In genomic region chr13:34715437-34715838, GRCm38 (mm10) we compare ENCODE assay signal across 10 mouse cellular contexts. TPM values are rescaled to one million over a fixed set of nuclear protein-coding genes. Genes with fewer than 3 reads are reported as not detected.
A peak's percentile ranks its signal among the peaks of the same experiment; 100 is the strongest.
DNase-seq lines count a peak whose midpoint lies in the region; ATAC-seq and TF ChIP-seq lines count a peak whose summit lies in the region.
"Had no signal": no experiment of that assay in that cellular context is flagged by ENCODE, and none has a peak within 500 bp of the region (broad histone marks: within the 10 kb centered on the region; RNA-seq: fewer than 3 reads in every experiment).

No protein-coding gene starts in this region.

- 29% methylated on average over 7 of the region's 7 CpGs for WGBS in midbrain, postnatal 0 days
- 57% methylated on average over 7 of the region's 7 CpGs for WGBS in midbrain, embryonic 10.5 days

- TF ChIP-seq CTCF in midbrain, postnatal 0 days (IDR thresholded peaks at IDR 0.05): no peak

- no peak overlapping the region for H3K4me2 ChIP-seq in midbrain, postnatal 0 days (ENCODE audit: low read depth, low read length, poor library complexity, severe bottlenecking)
- H3K4me2 ChIP-seq: stomach, embryonic 15.5 days had no signal

- no peaks in the 10 kb centered on the region for H3K36me3 ChIP-seq in midbrain, postnatal 0 days (ENCODE audit: insufficient read depth, low read length)
- no peaks in the 10 kb centered on the region for H3K36me3 ChIP-seq in midbrain, embryonic 10.5 days
- H3K36me3 ChIP-seq: stomach, embryonic 15.5 days had no signal

- no peaks in the 10 kb centered on the region for H3K4me1 ChIP-seq in midbrain, postnatal 0 days (ENCODE audit: insufficient read depth, low read length)
- peaks cover 17% of the 10 kb centered on the region for H3K4me1 ChIP-seq in midbrain, embryonic 10.5 days
- H3K4me1 ChIP-seq: stomach, embryonic 15.5 days had no signal

- H3K27me3 ChIP-seq in midbrain, postnatal 0 days (ENCODE audit: insufficient read depth, low read length): no peaks in the 10 kb centered on the region
- H3K27me3 ChIP-seq in midbrain, embryonic 10.5 days (ENCODE audit: low read depth, poor library complexity, severe bottlenecking): no peaks in the 10 kb centered on the region
- H3K27me3 ChIP-seq: stomach, embryonic 15.5 days had no signal

- H3K9me3 ChIP-seq in midbrain, postnatal 0 days (ENCODE audit: low read length): no peaks in the 10 kb centered on the region
- H3K9me3 ChIP-seq in midbrain, embryonic 10.5 days (replicated peaks): no peaks in the 10 kb centered on the region
- H3K9me3 ChIP-seq: stomach, embryonic 15.5 days had no signal

- no peak for DNase-seq in midbrain, postnatal 0 days (ENCODE audit: low spot score)
- DNase-seq in midbrain, embryonic 10.5 days (ENCODE audit: low spot score): no peak
- peak; percentile 87 for DNase-seq in fibroblast of lung, adult 2 months (ENCODE audit: low read depth)
- DNase-seq in layer of hippocampus, adult 9-10 months (ENCODE audit: low spot score): peak; percentile 30
- peak; percentile 54 for DNase-seq in right cerebral cortex, postnatal 14 days

- H3K4me3 ChIP-seq in midbrain, postnatal 0 days (ENCODE audit: low read depth, low read length): no peak overlapping the region
- no peak overlapping the region for H3K4me3 ChIP-seq in midbrain, embryonic 10.5 days
- H3K4me3 ChIP-seq: stomach, embryonic 15.5 days had no signal

- no peak overlapping the region for H3K9ac ChIP-seq in midbrain, postnatal 0 days (replicated peaks; ENCODE audit: low read length, poor library complexity, severe bottlenecking)
- H3K9ac ChIP-seq: stomach, embryonic 15.5 days had no signal

- H3K27ac ChIP-seq in midbrain, postnatal 0 days (ENCODE audit: low read depth, low read length): no peak overlapping the region
- no peak overlapping the region for H3K27ac ChIP-seq in midbrain, embryonic 10.5 days (replicated peaks)
- H3K27ac ChIP-seq: stomach, embryonic 15.5 days had no signal

- ATAC-seq in midbrain, postnatal 0 days (ENCODE audit: low FRiP score): 0 out of 2 replicates have a peak, but pooled peaks have one; percentile 16
- ATAC-seq in monocyte, adult 5-6 weeks (replicated peaks; ENCODE audit: insufficient number of reproducible peaks, low FRiP score, low TSS enrichment, poor library complexity, severe bottlenecking): no peak
- ATAC-seq in megakaryocyte-erythroid progenitor cell, adult 5-6 weeks (replicated peaks; ENCODE audit: low FRiP score, low TSS enrichment, poor library complexity, severe bottlenecking): no peak
- no peak for ATAC-seq in megakaryocyte, adult 5-6 weeks (ENCODE audit: poor library complexity, severe bottlenecking)

RNA-seq across cellular contexts. Expression of gene Fam50b, which starts 19.2 kb away (rescaled TPM):
- total RNA-seq in midbrain, postnatal 0 days (2014; rRNA removed): 0.66 TPM in 1 of 2 replicates, not detected in the other
- not detected in 2 replicates for polyA plus RNA-seq in midbrain, postnatal 0 days (2015; fragmentation: Nextera tagmentation; extraction: Ambion mirVana)
- not detected in 2 replicates for polyA plus RNA-seq in midbrain, embryonic 10.5 days (2016; fragmentation: Nextera tagmentation; extraction: Ambion mirVana)
- total RNA-seq in monocyte, adult 5-6 weeks (2017): not detected in 3 replicates
- total RNA-seq in megakaryocyte-erythroid progenitor cell, adult 5-6 weeks (2014; fragmentation: Nextera tagmentation): not detected in 2 replicates
- not detected in 2 replicates for total RNA-seq in megakaryocyte-erythroid progenitor cell, adult 5-6 weeks (2017)
- not detected in 2 replicates for total RNA-seq in megakaryocyte, adult 5-6 weeks (2015)
- not detected in 2 replicates for total RNA-seq in megakaryocyte, adult 5-6 weeks (2017)
- total RNA-seq: liver, adult 2 months had no signal
- polyA plus RNA-seq: stomach, embryonic 15.5 days had no signal

Comparison
In these comparisons a context has a peak if more than half of its experiments do, and no peak if none do; other contexts are left out.
1. DNase-seq: peak in fibroblast of lung, adult 2 months (single experiment), layer of hippocampus, adult 9-10 months (single experiment) and right cerebral cortex, postnatal 14 days (single experiment); none in midbrain, postnatal 0 days (single experiment) and midbrain, embryonic 10.5 days (single experiment).